Mouse (Mus musculus) gastrocnemius, postnatal 25 days (tissue): ENCODE measurements around the gene Anxa6. TPM values are rescaled to one million over a fixed set of nuclear protein-coding genes. Genes with fewer than 3 reads are reported as not detected.
A peak's percentile ranks its signal among the peaks of the same experiment; 100 is the strongest.

ENCODE experiments used
- DNase-seq: peaks from one replicate; pipeline ENCODE4 v3.0.0; 2022
- long read RNA-seq, 2 experiments: library from polyadenylated mRNA; stranded (forward); transcript quantifications; one replicate each; pipeline ENCODE4 v2.0.0; 2021
- total RNA-seq, 2 experiments: library from RNA; stranded (reverse); gene quantifications; 1 replicate in 1 of 2; 2 replicates in 1 of 2; pipeline ENCODE4 v1.2.3; 2021

Gene Anxa6
- 100 to 1,000 TPM; 180 to 209 TPM for total RNA-seq
- long read RNA-seq, experiment 1, transcript Anxa6-202 (26 exons, 2,489 nt) = major isoform, 92 of 143 reads
- long read RNA-seq, experiment 1, transcript Anxa6-201 (25 exons, 2,471 nt) = minor isoform, 22 of 143 reads
- long read RNA-seq, experiment 1, partial matches to known transcripts = 24 of 143 reads
- long read RNA-seq, experiment 1, other reads (novel, unspliced or antisense) = 5 of 143 reads
- long read RNA-seq, experiment 2, transcript Anxa6-201 (25 exons, 2,471 nt) = minor isoform, 44 of 225 reads
- long read RNA-seq, experiment 2, transcript Anxa6-202 (26 exons, 2,489 nt) = major isoform, 154 of 225 reads
- long read RNA-seq, experiment 2, partial matches to known transcripts = 25 of 225 reads
- long read RNA-seq, experiment 2, other reads (novel, unspliced or antisense) = 2 of 225 reads

DNA sequence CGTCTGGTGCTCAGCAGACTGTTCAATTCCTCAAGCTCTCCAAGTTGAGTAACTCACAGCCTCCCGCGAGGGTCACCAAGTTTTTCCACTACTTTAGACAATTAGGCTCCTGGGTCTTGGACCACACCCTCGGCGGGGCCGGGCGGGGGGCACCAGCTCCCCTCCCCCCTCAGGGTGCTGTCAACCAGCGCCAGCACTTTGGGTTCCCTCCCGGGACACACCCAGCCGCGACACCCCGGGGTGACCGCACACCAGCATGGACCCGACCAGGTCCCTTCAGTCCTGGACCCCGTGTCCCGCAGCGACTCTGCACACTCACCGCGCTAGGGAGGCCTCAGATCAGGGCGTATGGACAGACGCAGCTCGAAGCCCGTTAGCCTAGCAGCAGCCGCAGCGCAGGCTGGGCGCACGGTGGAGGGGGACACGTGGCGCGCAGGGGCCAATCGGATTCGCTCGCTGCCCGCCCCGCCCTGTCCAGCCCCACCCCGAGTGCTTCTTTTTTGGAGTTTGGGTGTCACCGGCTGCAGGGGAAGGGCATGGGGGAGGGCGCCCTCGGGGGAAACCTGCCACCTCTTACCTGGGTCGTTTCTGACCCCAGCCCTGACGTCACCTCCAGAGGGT is at the start of gene Anxa6:
Gene Anxa6 (minus strand): TSS at position 406 of the 621 bp plus-strand sequence.
- DNase-seq = peak; percentile 92

DNA sequence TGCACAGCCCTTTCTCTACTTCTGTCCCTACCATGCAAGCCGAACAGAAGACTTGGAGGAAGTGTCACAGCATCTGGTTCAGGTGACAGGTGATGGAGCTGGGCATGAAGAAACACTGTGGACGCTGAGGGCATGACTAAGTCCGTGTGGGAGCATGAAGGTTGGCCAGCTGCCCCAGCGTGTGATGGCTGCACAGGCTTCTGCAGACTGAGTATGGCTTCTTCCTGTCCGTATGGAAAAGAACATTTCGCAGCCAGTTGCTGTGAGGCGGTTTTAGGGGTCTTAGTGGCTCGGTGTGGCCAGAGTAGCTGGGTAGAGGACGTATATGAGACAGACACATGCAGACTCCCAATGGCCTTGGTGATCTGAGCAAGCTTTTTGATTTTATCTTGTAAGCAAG is 48.0 kb upstream of the Anxa6 start:
- DNase-seq = no peak

DNA sequence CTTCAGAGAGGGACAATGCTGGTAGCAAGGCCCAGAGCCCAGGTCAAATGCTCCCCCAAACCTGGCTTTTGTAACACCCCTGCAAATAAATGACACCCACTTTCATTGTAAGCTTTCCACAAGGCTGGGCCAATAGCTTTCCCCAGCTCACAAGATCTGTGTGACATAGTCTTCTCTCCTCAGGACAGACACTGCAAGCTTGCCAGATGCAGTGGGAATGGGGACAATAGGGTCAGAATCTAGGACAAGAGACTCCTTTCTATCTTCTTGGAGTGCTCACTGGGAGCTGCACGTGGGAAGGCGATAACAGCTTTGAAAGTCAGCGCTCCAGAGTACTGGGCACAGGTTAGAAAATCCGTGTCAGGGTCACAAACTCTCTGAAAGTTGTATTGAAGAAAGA is 45.9 kb upstream of the Anxa6 start:
- no peak for DNase-seq

- DNase-seq = no peak
These were observed 45.3 kb upstream of the Anxa6 start for GRCm38 (mm10) chr11:55078502-55078901.

- DNase-seq = peak; percentile 80
These were observed 44.3 kb upstream of the Anxa6 start, which contains the start of gene Ccdc69 for GRCm38 (mm10) chr11:55077331-55078231. Ccdc69 (minus strand) TSS chr11:55078131.

DNA sequence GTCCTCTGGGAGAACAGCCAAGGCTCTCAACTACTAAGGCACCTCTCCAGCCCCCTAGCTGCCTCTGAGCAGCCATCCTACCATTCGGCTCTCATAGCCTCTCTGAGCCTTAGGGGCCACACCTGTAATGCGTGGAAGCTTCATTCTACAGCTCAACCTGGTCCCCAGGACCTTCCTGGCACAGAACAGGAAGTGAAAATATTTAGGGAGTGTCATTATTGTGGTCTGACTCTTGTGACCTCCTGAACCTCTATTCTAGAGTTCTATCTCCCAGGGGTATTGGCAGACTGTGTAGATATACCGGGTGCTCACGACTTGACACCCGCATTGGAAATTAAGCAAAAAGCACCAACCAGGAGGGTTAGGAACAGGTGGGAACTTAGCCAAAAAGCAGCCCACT is 43.0 kb upstream of the Anxa6 start:
- no peak for DNase-seq

DNA sequence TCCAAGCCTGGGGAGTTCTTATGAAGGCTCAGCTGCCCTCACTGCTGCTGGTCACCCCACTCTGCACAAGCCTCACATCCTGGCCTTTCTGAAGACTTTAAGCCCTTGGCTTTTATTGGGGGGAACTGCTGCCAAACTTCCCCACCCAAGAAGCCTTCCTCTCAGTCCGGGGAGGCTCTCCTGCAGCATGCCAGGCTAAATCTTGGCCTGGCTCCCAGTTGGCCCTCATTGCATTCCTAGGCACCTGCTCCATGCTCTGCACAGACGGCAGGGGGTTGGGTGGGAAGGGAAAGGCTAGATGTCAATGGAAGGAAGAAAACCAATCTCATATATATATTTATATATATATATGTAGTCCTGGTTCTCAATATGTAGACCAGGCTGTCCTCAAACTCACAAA is 42.4 kb upstream of the Anxa6 start:
- peak; percentile 47 for DNase-seq

GRCm38 (mm10) chr11:55073191-55073590 is 39.9 kb upstream of the Anxa6 start:
- DNase-seq = peak; percentile 39

GRCm38 (mm10) chr11:55072467-55072866 is 39.2 kb upstream of the Anxa6 start:
- no peak for DNase-seq

GRCm38 (mm10) chr11:55071344-55071743 is 38.1 kb upstream of the Anxa6 start:
- DNase-seq = no peak

DNA sequence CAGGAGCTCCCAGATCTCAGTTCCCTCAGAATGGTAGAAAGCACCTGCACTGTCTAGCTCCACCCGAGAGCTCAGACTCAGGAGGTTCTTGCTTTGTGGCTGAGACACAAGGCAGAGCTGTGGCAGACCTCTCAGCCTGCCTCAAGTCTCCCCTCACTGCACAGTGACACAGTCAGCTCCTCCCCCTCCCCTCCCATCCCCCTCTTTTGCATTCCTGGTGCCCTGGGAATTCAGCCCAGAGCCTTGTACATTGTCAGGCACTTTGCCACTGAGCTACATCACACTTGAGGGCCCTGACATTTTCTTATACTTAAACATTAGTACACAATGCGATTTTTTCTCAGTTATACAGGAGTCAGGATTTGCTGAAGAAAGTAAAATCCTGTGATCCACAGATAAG is 35.8 kb upstream of the Anxa6 start:
- DNase-seq = no peak

DNA sequence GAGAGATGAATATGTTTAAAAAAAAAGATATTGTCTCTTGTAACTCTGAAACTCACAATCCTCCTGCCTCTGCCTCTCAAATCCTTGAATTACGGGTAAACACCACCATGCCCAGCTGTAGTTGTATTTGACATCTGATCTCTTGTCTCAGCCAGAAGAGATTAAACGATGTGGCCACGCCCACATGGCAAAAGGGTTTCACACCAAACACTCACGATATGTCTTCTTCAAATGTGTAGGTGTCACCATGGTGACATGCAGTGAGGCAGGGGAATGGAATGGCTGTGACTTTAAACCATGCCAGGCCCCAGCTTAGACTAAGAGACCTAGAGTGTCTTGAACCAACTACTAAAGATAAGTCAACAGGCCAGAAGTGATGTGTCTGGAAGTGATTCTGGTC is 33.7 kb upstream of the Anxa6 start:
- DNase-seq = no peak

- DNase-seq = no peak
These were observed 29.6 kb upstream of the Anxa6 start for GRCm38 (mm10) chr11:55062856-55063255.

DNA sequence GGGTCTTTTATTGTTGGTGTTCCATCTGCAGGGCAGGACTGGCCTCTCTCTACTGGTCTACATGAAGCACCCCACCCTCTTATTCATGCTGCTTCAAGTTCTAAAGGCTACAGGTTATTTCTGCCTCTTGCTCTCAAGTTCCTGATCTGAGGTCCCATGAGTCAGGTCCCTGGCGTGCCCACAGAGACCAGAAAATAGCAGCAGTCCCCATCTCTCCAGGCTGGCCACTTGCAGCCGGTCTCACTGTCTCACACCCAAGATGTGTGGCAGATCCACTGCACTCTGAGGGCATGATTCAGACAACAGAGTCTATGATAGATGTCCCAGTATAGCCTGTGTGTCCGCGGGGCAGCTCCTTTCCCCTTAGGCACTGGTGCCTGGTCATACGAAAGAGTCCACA is 27.6 kb upstream of the Anxa6 start:
- no peak for DNase-seq

DNA sequence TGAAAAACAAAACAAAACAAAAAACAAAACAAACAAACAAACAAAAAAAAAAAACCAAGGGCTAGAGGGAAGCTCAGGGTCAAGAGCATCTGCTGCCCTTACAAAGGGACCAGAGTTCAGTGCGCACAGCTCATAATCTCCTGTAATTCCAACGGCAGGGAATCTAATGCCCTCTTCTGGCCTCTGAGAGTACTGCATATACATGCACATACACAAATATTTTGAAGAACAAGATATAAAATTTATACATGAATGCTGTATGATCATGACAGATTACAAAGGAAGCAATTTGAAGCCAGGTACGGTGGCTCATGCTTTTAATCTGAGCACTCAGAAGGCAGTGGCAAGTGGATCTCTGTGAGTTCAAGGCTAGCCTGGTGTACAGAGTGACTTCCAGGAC is 24.3 kb upstream of the Anxa6 start:
- no peak for DNase-seq

DNA sequence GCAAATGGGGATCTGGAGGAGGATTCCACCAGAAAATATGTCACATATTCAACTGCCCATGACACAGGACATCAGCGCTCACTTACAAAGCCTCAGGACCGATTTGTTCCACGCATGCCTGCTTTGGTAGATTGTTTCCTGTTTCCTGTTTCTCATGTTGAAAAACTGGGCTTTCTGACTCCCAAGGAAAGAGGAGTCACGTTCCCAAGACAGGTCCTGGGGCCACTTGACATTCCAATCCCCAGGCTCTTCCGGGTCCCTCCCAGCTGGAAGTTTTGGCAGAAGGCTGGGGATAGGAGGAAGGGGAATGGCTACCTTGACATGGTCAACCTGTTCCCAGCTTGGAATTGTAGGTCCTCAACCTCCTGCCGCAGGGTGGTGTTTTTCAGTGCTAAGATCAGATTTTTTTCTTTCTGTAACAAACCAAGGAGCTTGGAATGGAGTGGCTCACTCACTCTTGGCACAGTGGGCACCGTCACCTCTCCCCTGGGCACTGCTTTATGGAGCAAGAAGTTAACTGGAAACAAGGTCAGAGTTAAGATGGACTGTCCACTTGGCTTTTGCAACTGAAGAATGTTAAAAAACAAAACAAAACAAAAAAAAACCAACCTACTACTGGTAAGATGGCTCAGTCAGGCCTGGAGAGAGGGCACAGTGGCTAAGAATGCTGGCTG is 17.7 kb upstream of the Anxa6 start:
- DNase-seq = no peak

DNA sequence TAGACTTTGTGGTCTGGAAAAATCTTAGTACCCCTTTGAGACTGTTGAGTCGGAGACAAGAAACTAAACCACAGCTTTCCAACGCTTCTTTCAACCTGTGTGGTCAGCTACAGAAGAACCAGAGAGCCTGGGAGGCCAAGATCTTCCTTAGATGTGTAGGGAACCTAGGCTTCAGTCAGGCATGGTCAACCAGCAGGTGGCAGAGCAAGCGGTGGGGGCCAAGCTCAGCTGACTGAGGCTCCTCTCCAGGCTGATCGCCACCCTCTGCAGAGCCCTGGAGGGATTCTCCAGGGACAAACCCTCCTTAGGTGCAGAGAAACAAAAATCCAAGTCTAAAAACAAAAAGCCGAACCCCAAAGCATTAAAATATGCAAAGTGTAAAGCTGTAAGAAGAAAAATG is 13.4 kb upstream of the Anxa6 start:
- peak; percentile 38 for DNase-seq

DNA sequence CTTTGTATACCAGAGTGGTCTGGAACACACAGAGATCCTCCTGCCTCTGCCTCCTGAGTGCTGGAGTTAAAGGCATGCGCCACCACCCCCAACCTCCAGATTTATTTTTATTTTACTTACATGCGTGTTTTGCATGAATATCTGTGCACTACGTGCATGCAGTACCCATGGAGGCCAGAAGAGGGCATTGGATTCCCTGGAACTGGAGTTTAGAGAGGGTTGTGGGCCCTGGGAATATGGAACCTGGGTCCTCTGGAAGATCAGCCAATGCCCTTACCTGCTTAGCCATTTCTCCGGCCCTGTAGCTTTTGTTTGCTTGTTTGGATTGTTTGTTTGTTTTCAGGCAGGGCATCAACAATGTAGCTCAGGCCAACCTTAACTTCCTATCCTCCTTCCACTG is 8.1 kb upstream of the Anxa6 start:
- no peak for DNase-seq

GRCm38 (mm10) chr11:55039591-55039990 is 6.3 kb upstream of the Anxa6 start:
- DNase-seq = peak; percentile 57

GRCm38 (mm10) chr11:55036601-55037000 is 3.4 kb upstream of the Anxa6 start:
- no peak for DNase-seq

DNA sequence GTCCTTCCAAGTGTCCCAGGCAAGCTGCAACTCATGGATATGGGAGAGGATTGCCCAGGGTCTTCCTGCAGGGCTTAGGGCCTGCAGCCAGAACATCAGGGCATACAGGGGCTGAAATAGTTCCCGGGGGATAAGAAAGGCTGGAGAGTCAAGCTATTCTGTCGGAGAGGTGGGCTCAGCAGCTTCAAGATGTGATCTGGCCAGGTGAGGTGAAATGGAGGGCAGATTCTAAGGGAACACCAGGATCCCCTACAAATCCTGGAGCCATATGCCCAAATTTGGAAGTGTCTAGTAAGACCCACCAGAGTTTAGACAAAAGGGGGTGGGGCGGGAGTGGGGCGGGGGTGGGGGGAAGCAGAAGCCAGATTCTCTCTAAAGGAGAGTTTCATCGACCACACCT is 959 bp downstream of the Anxa6 start:
- no peak for DNase-seq

DNA sequence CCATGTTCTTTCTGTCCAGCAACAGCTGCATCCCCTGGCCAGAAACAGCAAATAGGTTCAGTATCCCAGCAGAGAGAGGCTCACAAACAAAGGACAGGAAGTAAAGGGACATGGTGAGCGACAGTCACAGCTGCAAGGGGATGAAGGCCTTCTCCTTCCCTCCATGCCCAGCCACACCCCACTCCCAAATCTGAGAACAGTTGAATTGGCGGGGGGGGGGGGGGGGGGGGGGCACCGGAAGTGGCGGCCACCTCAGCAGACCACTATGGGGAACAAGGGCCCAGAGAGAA is 1.3 kb downstream of the Anxa6 start:
- no peak for DNase-seq
